Mouse (Mus musculus) olfactory bulb, adult 2 months (tissue): Measurements from ENCODE around the gene St6galnac1.

ENCODE experiments used
- CTCF ChIP-seq: fragments of 200-500 bp; IDR thresholded peaks from 2 replicates; pipeline ENCODE4 v1.5.1; 2012; ENCODE audit warnings: low read depth, mild to moderate bottlenecking, low read length, moderate library complexity; ENCODE audit not compliant: insufficient read depth
- POLR2A ChIP-seq: fragments of 200-500 bp; IDR thresholded peaks from 2 replicates; pipeline ENCODE4 v1.6.1; 2012; ENCODE audit warnings: mild to moderate bottlenecking, low read depth, low read length, moderate library complexity; ENCODE audit not compliant: insufficient read depth

DNA sequence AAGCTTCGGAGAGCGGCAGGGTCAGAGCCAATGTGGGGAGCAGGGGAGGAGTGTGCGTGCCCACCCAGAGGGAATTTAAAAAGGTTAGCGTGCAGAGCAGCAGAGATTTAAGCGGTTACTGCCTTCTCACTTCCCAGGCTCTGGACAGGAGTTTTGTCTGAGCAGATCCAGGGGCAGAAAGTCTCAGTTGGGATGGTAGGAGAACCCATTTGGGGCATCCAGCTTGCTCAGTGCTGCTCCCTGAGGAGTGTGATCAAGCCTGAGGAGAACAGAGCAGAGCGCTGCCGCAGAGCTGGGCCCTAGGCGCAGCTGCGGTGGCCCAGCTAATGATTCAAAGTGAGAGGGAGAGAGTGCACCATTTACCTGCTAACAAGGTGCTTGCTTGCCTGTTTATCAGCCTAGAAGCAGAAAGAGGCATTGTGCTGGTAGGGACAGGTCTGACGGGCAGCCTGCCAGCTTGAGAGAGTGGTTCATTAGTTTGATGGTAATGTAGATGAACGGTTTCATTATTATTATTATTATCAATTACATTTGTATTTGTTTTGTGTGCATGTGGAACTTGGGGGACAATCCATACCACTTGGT, 33.6 kb upstream of the St6galnac1 start:
- TF ChIP-seq CTCF = no peak
- no peak for TF ChIP-seq POLR2A
